Mouse (Mus musculus): ENCODE data around the gene Plekhm2.

- TF ChIP-seq POLR2A (IDR thresholded peaks at IDR 0.05; ENCODE audit: borderline replicate concordance, control insufficient read depth, low read depth, low read length) (no peak), CTCF (IDR thresholded peaks at IDR 0.05; ENCODE audit: control insufficient read depth, insufficient read depth, low read length) (no peak)
These were observed 49.0 kb upstream of the Plekhm2 start for GRCm38 (mm10) chr4:141713598-141714142.
